Mouse (Mus musculus): Measurements from ENCODE around the gene Iqsec1. TPM values are rescaled to one million over a fixed set of nuclear protein-coding genes. Genes with fewer than 3 reads are reported as not detected.

Iqsec1 gene
- polyA plus RNA-seq (2015; fragmentation: Nextera tagmentation; extraction: Ambion mirVana) = 4.8 and 5.1 TPM in 2 replicates

GRCm38 (mm10) chr6:90988648-90989317 is at the start of gene Iqsec1:
Gene Iqsec1, minus strand, starts transcription at chr6:90988685.
- ATAC-seq (ENCODE audit: low FRiP score, low TSS enrichment) (peak; percentile 96), DNase-seq (ENCODE audit: low spot score) (peak; percentile 91)
- Histone ChIP-seq H3K4me2 (replicated peaks; ENCODE audit: low read depth) (peak within 1 kb of the TSS; percentile 98), H3K4me3 (ENCODE audit: low read depth, low read length) (peak within 1 kb of the TSS; percentile 65), H3K9me3 (ENCODE audit: control insufficient read depth, low read length) (no peaks in the 10 kb centered on the region), H3K36me3 (ENCODE audit: control insufficient read depth, insufficient read depth, low read length) (no peaks in the 10 kb centered on the region), H3K27me3 (ENCODE audit: control insufficient read depth, insufficient read depth, low read length) (no peaks in the 10 kb centered on the region), H3K9ac (ENCODE audit: low read length) (peak within 1 kb of the TSS; percentile 68), H3K4me1 (replicated peaks; ENCODE audit: control insufficient read depth, insufficient read depth) (peaks cover 6% of the 10 kb centered on the region; the same call in 1 of the 2 replicates), H3K27ac (replicated peaks) (peak within 1 kb of the TSS; percentile 63)
- TF ChIP-seq EP300 (optimal IDR thresholded peaks at IDR 0.05) = no peak
- TF ChIP-seq CTCF (IDR thresholded peaks at IDR 0.05; ENCODE audit: low read depth) = peak; percentile 75
- 2% methylated on average over 33 of the region's 39 CpGs for WGBS

- no peak for ATAC-seq (ENCODE audit: low FRiP score, low TSS enrichment)
- no peak overlapping the region for H3K4me2 ChIP-seq (replicated peaks; ENCODE audit: low read depth)
- H3K9me3 ChIP-seq (ENCODE audit: control insufficient read depth, low read length) = no peaks in the 10 kb centered on the region
Measured at GRCm38 (mm10) chr6:91028256-91028655, 39.8 kb upstream of the Iqsec1 start.

GRCm38 (mm10) chr6:91020810-91021209 is 32.3 kb upstream of the Iqsec1 start:
- no peak for TF ChIP-seq EP300 (optimal IDR thresholded peaks at IDR 0.05)
- TF ChIP-seq CTCF (IDR thresholded peaks at IDR 0.05; ENCODE audit: low read depth) = no peak
- H3K4me3 ChIP-seq (ENCODE audit: low read depth, low read length) = no peak overlapping the region
- no peak overlapping the region for H3K4me2 ChIP-seq (replicated peaks; ENCODE audit: low read depth)
- H3K4me1 ChIP-seq (replicated peaks; ENCODE audit: control insufficient read depth, insufficient read depth) = no peaks in the 10 kb centered on the region
- no peak overlapping the region for H3K9ac ChIP-seq (ENCODE audit: low read length)
- DNase-seq (ENCODE audit: low spot score) = no peak
- WGBS = 80% methylated on average over 7 of the region's 7 CpGs
- H3K27ac ChIP-seq (replicated peaks) = no peak overlapping the region
- H3K9me3 ChIP-seq (ENCODE audit: control insufficient read depth, low read length) = no peaks in the 10 kb centered on the region
- H3K36me3 ChIP-seq (ENCODE audit: control insufficient read depth, insufficient read depth, low read length) = no peaks in the 10 kb centered on the region
- no peak for ATAC-seq (ENCODE audit: low FRiP score, low TSS enrichment)
- H3K27me3 ChIP-seq (ENCODE audit: control insufficient read depth, insufficient read depth, low read length) = no peaks in the 10 kb centered on the region

More at GRCm38 (mm10) chr6:91028256-91028655, 39.8 kb upstream of the Iqsec1 start:
- TF ChIP-seq EP300 (optimal IDR thresholded peaks at IDR 0.05) = no peak
- TF ChIP-seq CTCF (IDR thresholded peaks at IDR 0.05; ENCODE audit: low read depth) = no peak
- WGBS = 80% methylated on average over 5 of the region's 5 CpGs
- no peak overlapping the region for H3K9ac ChIP-seq (ENCODE audit: low read length)
- no peak overlapping the region for H3K27ac ChIP-seq (replicated peaks)
- no peaks in the 10 kb centered on the region for H3K27me3 ChIP-seq (ENCODE audit: control insufficient read depth, insufficient read depth, low read length)
- no peaks in the 10 kb centered on the region for H3K4me1 ChIP-seq (replicated peaks; ENCODE audit: control insufficient read depth, insufficient read depth)
- H3K4me3 ChIP-seq (ENCODE audit: low read depth, low read length) = no peak overlapping the region
- no peak for DNase-seq (ENCODE audit: low spot score)
- no peaks in the 10 kb centered on the region for H3K36me3 ChIP-seq (ENCODE audit: control insufficient read depth, insufficient read depth, low read length)

GRCm38 (mm10) chr6:91016600-91017230 is 28.2 kb upstream of the Iqsec1 start:
- Histone ChIP-seq H3K9me3 (ENCODE audit: control insufficient read depth, low read length) (no peaks in the 10 kb centered on the region), H3K36me3 (ENCODE audit: control insufficient read depth, insufficient read depth, low read length) (no peaks in the 10 kb centered on the region), H3K27ac (replicated peaks) (no peak overlapping the region), H3K4me2 (replicated peaks; ENCODE audit: low read depth) (no peak overlapping the region), H3K9ac (ENCODE audit: low read length) (no peak overlapping the region), H3K4me3 (ENCODE audit: low read depth, low read length) (no peak overlapping the region), H3K4me1 (replicated peaks; ENCODE audit: control insufficient read depth, insufficient read depth) (no peaks in the 10 kb centered on the region), H3K27me3 (ENCODE audit: control insufficient read depth, insufficient read depth, low read length) (no peaks in the 10 kb centered on the region)
- 73% methylated on average over 7 of the region's 7 CpGs for WGBS
- no peak for DNase-seq (ENCODE audit: low spot score)
- TF ChIP-seq CTCF (IDR thresholded peaks at IDR 0.05; ENCODE audit: low read depth) (no peak), EP300 (optimal IDR thresholded peaks at IDR 0.05) (no peak)
- peak; percentile 53; the same call in 1 of the 2 replicates for ATAC-seq (ENCODE audit: low FRiP score, low TSS enrichment)

GRCm38 (mm10) chr6:91014198-91014958 is 25.9 kb upstream of the Iqsec1 start:
- DNase-seq (ENCODE audit: low spot score) = no peak
- WGBS = 50% methylated on average over 9 of the region's 9 CpGs
- no peak; the same call in 1 of the 2 replicates for ATAC-seq (ENCODE audit: low FRiP score, low TSS enrichment)
- Histone ChIP-seq H3K4me2 (replicated peaks; ENCODE audit: low read depth) (no peak overlapping the region), H3K9ac (ENCODE audit: low read length) (no peak overlapping the region), H3K9me3 (ENCODE audit: control insufficient read depth, low read length) (no peaks in the 10 kb centered on the region), H3K4me1 (replicated peaks; ENCODE audit: control insufficient read depth, insufficient read depth) (no peaks in the 10 kb centered on the region), H3K27ac (replicated peaks) (no peak overlapping the region), H3K27me3 (ENCODE audit: control insufficient read depth, insufficient read depth, low read length) (no peaks in the 10 kb centered on the region), H3K4me3 (ENCODE audit: low read depth, low read length) (no peak overlapping the region), H3K36me3 (ENCODE audit: control insufficient read depth, insufficient read depth, low read length) (no peaks in the 10 kb centered on the region)
- no peak for TF ChIP-seq CTCF (IDR thresholded peaks at IDR 0.05; ENCODE audit: low read depth)
- no peak for TF ChIP-seq EP300 (optimal IDR thresholded peaks at IDR 0.05)

All from stomach, postnatal 0 days (tissue).